ENCODE assay signal across 8 mouse cellular contexts in the genomic region with DNA sequence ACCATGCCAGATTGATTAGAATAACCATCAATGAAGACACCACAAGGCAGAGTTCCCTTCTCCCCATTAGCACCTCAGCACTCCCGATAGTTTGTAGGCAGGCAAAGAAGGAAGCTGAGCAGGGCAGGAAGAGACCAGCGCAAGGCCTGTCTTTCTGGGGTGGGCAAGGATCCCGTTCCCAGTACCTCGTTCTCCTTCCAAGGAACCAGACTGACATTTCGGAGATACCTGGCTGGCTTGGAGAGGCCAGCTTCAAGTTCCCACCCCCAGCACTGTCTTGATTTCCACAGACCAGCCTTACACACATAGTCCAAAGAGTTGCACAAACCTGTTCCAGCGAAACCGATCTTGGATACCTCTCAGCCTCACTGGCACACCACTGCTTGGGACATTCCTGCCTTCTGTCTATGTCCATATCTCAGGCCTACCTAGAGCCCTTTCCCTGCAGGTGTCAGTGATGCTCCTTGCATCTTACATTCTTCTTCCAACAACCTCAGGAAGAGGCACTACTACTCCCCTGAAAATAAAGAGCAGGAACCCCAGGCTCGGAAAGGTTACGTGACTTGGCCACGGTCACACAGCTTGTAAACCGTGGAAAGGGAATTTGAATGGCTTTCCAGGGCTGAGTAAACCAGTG.
DNase-seq lines count a peak whose midpoint lies in the region; ATAC-seq and TF ChIP-seq lines count a peak whose summit lies in the region.

No protein-coding gene starts in this region.

- H3K27ac ChIP-seq in gastrocnemius, adult 2 months: no peak overlapping the region
- no peak overlapping the region for H3K27ac ChIP-seq in liver, embryonic 12.5 days
- no peak overlapping the region for H3K27ac ChIP-seq in forebrain, embryonic 14.5 days (ENCODE audit: low read depth, low read length)

- H3K36me3 ChIP-seq in liver, embryonic 12.5 days: no peaks in the 10 kb centered on the region
- no peaks in the 10 kb centered on the region for H3K36me3 ChIP-seq in forebrain, embryonic 14.5 days (ENCODE audit: control insufficient read depth, insufficient read depth, low read length)

- no peak overlapping the region for H3K9ac ChIP-seq in liver, embryonic 12.5 days
- no peak overlapping the region for H3K9ac ChIP-seq in forebrain, embryonic 14.5 days (ENCODE audit: low read length)

- no peak for ATAC-seq in liver, embryonic 12.5 days
- ATAC-seq in forebrain, embryonic 14.5 days: no peak

- no peak for TF ChIP-seq CTCF in gastrocnemius, adult 2 months (IDR thresholded peaks at IDR 0.05)

- peak overlapping the region; percentile 31; the same call in 1 of the 2 replicates for H3K4me2 ChIP-seq in liver, embryonic 12.5 days
- H3K4me2 ChIP-seq in forebrain, embryonic 14.5 days (ENCODE audit: low read length): peak overlapping the region; percentile 25; the same call in 1 of the 2 replicates

- intact Hi-C loops in gastrocnemius, adult 2 months (cut with DNase I): loop anchor here (1.0 to 10.0 kb wide), 6 partner anchors 75 to 432 kb away; no protein-coding TSS in a partner anchor

- no peaks in the 10 kb centered on the region for H3K9me3 ChIP-seq in liver, embryonic 12.5 days (replicated peaks)
- H3K9me3 ChIP-seq in forebrain, embryonic 14.5 days (replicated peaks; ENCODE audit: control insufficient read depth, low read length): no peaks in the 10 kb centered on the region

- H3K27me3 ChIP-seq in liver, embryonic 12.5 days (replicated peaks): peaks cover 85% of the 10 kb centered on the region
- peaks cover 41% of the 10 kb centered on the region for H3K27me3 ChIP-seq in forebrain, embryonic 14.5 days (replicated peaks; ENCODE audit: control insufficient read depth, insufficient read depth, low read length)

- no peak for DNase-seq in gastrocnemius, adult 2 months
- DNase-seq in gastrocnemius, postnatal 10 days: no peak
- DNase-seq in liver (no peak), MN1 (ENCODE audit: low spot score) (no peak)
- DNase-seq in forebrain, embryonic 14.5 days (ENCODE audit: low spot score): no peak
- peak; percentile 6 for DNase-seq in naive thymus-derived CD4-positive, alpha-beta T cell, adult 2 months (ENCODE audit: low read depth)
- DNase-seq in T-cell, adult 2 months (ENCODE audit: low spot score): no peak

- peaks cover 13% of the 10 kb centered on the region for H3K4me1 ChIP-seq in liver, embryonic 12.5 days
- H3K4me1 ChIP-seq in forebrain, embryonic 14.5 days (ENCODE audit: control insufficient read depth, insufficient read depth, low read length): peaks cover 18% of the 10 kb centered on the region; the same call in 1 of the 2 replicates

- 35% methylated on average over 11 of the region's 11 CpGs for WGBS in liver, embryonic 12.5 days (ENCODE audit: insufficient replicate concordance)
- 44% methylated on average over 11 of the region's 11 CpGs for WGBS in forebrain, embryonic 14.5 days

- peak overlapping the region; percentile 49 for H3K4me3 ChIP-seq in gastrocnemius, adult 2 months
- no peak overlapping the region for H3K4me3 ChIP-seq in liver, embryonic 12.5 days
- no peak overlapping the region for H3K4me3 ChIP-seq in forebrain, embryonic 14.5 days (ENCODE audit: low read depth, low read length)
